Mouse (Mus musculus) kidney, embryonic 14.5 days (tissue): ENCODE measurements around the gene Mvb12a. TPM values are rescaled to one million over a fixed set of nuclear protein-coding genes. Genes with fewer than 3 reads are reported as not detected.
A peak's percentile ranks its signal among the peaks of the same experiment; 100 is the strongest.

Source experiments
- ATAC-seq: fragments of 200-750 bp; cut with Nextera tagmentation; 2 replicates; pipeline ENCODE4 v1.8.0; 2017; ENCODE audit warnings: moderate number of reproducible peaks, mild to moderate bottlenecking, moderate TSS enrichment, moderate library complexity; ENCODE audit not compliant: low FRiP score, low TSS enrichment
- H3K27ac ChIP-seq: fragments of 300-500 bp; sonication (generic); 2 replicates; pipeline ENCODE4 v1.5.1; 2014; ENCODE audit warnings: low read depth, mild to moderate bottlenecking, low read length, moderate library complexity, mixed read lengths
- H3K27me3 ChIP-seq: fragments of 300-500 bp; sonication (generic); 2 replicates; pipeline ENCODE4 v1.6.1; 2014; ENCODE audit warnings: mild to moderate bottlenecking, low read length; ENCODE audit not compliant: control insufficient read depth, insufficient read depth
- H3K36me3 ChIP-seq: fragments of 300-500 bp; sonication (generic); 2 replicates; pipeline ENCODE4 v1.6.1; 2014; ENCODE audit warnings: low read length, mixed read lengths; ENCODE audit not compliant: control insufficient read depth, insufficient read depth
- H3K4me1 ChIP-seq: fragments of 300-500 bp; sonication (generic); 2 replicates; pipeline ENCODE4 v1.6.1; 2014; ENCODE audit warnings: low read length, mixed read lengths; ENCODE audit not compliant: control insufficient read depth, insufficient read depth
- H3K4me2 ChIP-seq: fragments of 300-500 bp; sonication (generic); replicated peaks from 2 replicates; pipeline ENCODE4 v1.6.1; 2014; ENCODE audit warnings: low read depth, mild to moderate bottlenecking, low read length
- H3K4me3 ChIP-seq: fragments of 300-500 bp; sonication (generic); 2 replicates; pipeline ENCODE4 v1.5.1; 2014; ENCODE audit warnings: mild to moderate bottlenecking, low read length
- H3K9ac ChIP-seq: fragments of 300-500 bp; sonication (generic); 2 replicates; pipeline ENCODE4 v1.6.1; 2014; ENCODE audit warnings: low read depth, mild to moderate bottlenecking, low read length, moderate library complexity
- H3K9me3 ChIP-seq: fragments of 300-500 bp; sonication (generic); 2 replicates; pipeline ENCODE4 v1.6.1; 2016; ENCODE audit warnings: low read length; ENCODE audit not compliant: control insufficient read depth
- WGBS: fragments of 180-500 bp; shearing (Covaris S2); extraction: QIAGEN DNeasy Blood & Tissue Kit; methylation state at CpG from one replicate; pipeline ENCODE4 v1.1.7; 2014; 5-methylcytosine and 5-hydroxymethylcytosine counted together
- polyA plus RNA-seq: library from polyadenylated mRNA; unstranded; fragments of >200 nt; fragmentation: Nextera tagmentation; extraction: Ambion mirVana; gene quantifications from 2 replicates; pipeline ENCODE4 v1.2.1, GENCODE M21; 2014

Gene Mvb12a
- polyA plus RNA-seq, 1 experiment from 2014 or later: 98.7 TPM

- Histone ChIP-seq H3K4me2 (no peak overlapping the region), H3K27me3 (peaks cover 42% of the 10 kb centered on the region), H3K9me3 (peaks cover 8% of the 10 kb centered on the region), H3K27ac (no peak overlapping the region), H3K4me1 (peaks cover 20% of the 10 kb centered on the region; the same call in 1 of the 2 replicates), H3K4me3 (no peak overlapping the region), H3K9ac (no peak overlapping the region), H3K36me3 (no peaks in the 10 kb centered on the region)
- ATAC-seq: no peak
- WGBS: 92% methylated on average over 4 of the region's 4 CpGs
Observed at GRCm38 (mm10) chr8:71563992-71564391, 21.3 kb downstream of the Mvb12a start.

- no peak for ATAC-seq
- no peaks in the 10 kb centered on the region for H3K36me3 ChIP-seq
- H3K4me1 ChIP-seq: peaks cover 28% of the 10 kb centered on the region; the same call in 1 of the 2 replicates
- H3K27me3 ChIP-seq: peaks cover 18% of the 10 kb centered on the region
- no peak within 1 kb of the TSS for H3K4me2 ChIP-seq
- peaks cover 8% of the 10 kb centered on the region for H3K9me3 ChIP-seq
- H3K9ac ChIP-seq: no peak within 1 kb of the TSS
- WGBS: 52% methylated on average over 3 of the region's 3 CpGs
- no peak within 1 kb of the TSS for H3K4me3 ChIP-seq
- H3K27ac ChIP-seq: no peak within 1 kb of the TSS
Observed at GRCm38 (mm10) chr8:71566501-71566900, 23.8 kb downstream of the Mvb12a start, which contains the start of gene Nxnl1. Nxnl1 (minus strand) TSS chr8:71566601.

GRCm38 (mm10) chr8:71567587-71567986 lies 24.9 kb downstream of the Mvb12a start:
- peaks cover 9% of the 10 kb centered on the region for H3K27me3 ChIP-seq
- no peak overlapping the region for H3K9ac ChIP-seq
- H3K4me1 ChIP-seq: peaks cover 27% of the 10 kb centered on the region; the same call in 1 of the 2 replicates
- peaks cover 8% of the 10 kb centered on the region for H3K9me3 ChIP-seq
- WGBS: 76% methylated on average over 7 of the region's 7 CpGs
- H3K4me2 ChIP-seq: no peak overlapping the region
- no peak for ATAC-seq
- no peak overlapping the region for H3K27ac ChIP-seq
- H3K4me3 ChIP-seq: no peak overlapping the region
- H3K36me3 ChIP-seq: no peaks in the 10 kb centered on the region

GRCm38 (mm10) chr8:71568387-71568937 lies 25.7 kb downstream of the Mvb12a start, which contains the start of gene Slc27a1:
Slc27a1 (plus strand) TSS chr8:71568882.
- peaks cover 8% of the 10 kb centered on the region for H3K9me3 ChIP-seq
- ATAC-seq: peak; percentile 16
- no peaks in the 10 kb centered on the region; the same call in 1 of the 2 replicates for H3K27me3 ChIP-seq
- H3K27ac ChIP-seq: peak within 1 kb of the TSS; percentile 88
- 7% methylated on average over 13 of the region's 13 CpGs for WGBS
- H3K4me1 ChIP-seq: peaks cover 21% of the 10 kb centered on the region; the same call in 1 of the 2 replicates
- peak within 1 kb of the TSS; percentile 67 for H3K4me3 ChIP-seq
- H3K4me2 ChIP-seq: peak within 1 kb of the TSS; percentile 87
- H3K9ac ChIP-seq: peak within 1 kb of the TSS; percentile 50; the same call in 1 of the 2 replicates
- H3K36me3 ChIP-seq: no peaks in the 10 kb centered on the region

- Histone ChIP-seq H3K9ac (peak overlapping the region; percentile 50; the same call in 1 of the 2 replicates), H3K27me3 (no peaks in the 10 kb centered on the region), H3K4me2 (peak overlapping the region; percentile 87), H3K36me3 (no peaks in the 10 kb centered on the region), H3K4me1 (peaks cover 21% of the 10 kb centered on the region; the same call in 1 of the 2 replicates), H3K27ac (peak overlapping the region; percentile 88), H3K9me3 (peaks cover 7% of the 10 kb centered on the region), H3K4me3 (peak overlapping the region; percentile 67)
- ATAC-seq: no peak
- WGBS: 29% methylated on average over 6 of the region's 6 CpGs
Observed at GRCm38 (mm10) chr8:71568941-71569340, 26.2 kb downstream of the Mvb12a start.

GRCm38 (mm10) chr8:71569366-71570290 lies 26.9 kb downstream of the Mvb12a start:
- under 1% methylated on average over 51 of the region's 51 CpGs for WGBS
- peak; percentile 78 for ATAC-seq

GRCm38 (mm10) chr8:71570291-71570954 lies 27.7 kb downstream of the Mvb12a start:
- peak overlapping the region; percentile 88 for H3K27ac ChIP-seq
- WGBS: under 1% methylated on average over 41 of the region's 41 CpGs
- peak; percentile 89 for ATAC-seq

More at GRCm38 (mm10) chr8:71569366-71570290, 26.9 kb downstream of the Mvb12a start:
- H3K4me3 ChIP-seq: peak overlapping the region; percentile 67
- H3K9ac ChIP-seq: peak overlapping the region; percentile 50; the same call in 1 of the 2 replicates
- H3K27ac ChIP-seq: peak overlapping the region; percentile 88
- no peaks in the 10 kb centered on the region for H3K36me3 ChIP-seq
- H3K9me3 ChIP-seq: peaks cover under 1% of the 10 kb centered on the region; the same call in 1 of the 2 replicates
- peak overlapping the region; percentile 87 for H3K4me2 ChIP-seq
- H3K27me3 ChIP-seq: no peaks in the 10 kb centered on the region
- H3K4me1 ChIP-seq: peaks cover 21% of the 10 kb centered on the region; the same call in 1 of the 2 replicates

GRCm38 (mm10) chr8:71572077-71572476 lies 29.4 kb downstream of the Mvb12a start:
- Histone ChIP-seq H3K36me3 (no peaks in the 10 kb centered on the region), H3K9ac (no peak overlapping the region), H3K27ac (no peak overlapping the region), H3K4me1 (peaks cover 21% of the 10 kb centered on the region; the same call in 1 of the 2 replicates), H3K4me3 (no peak overlapping the region), H3K9me3 (no peaks in the 10 kb centered on the region), H3K4me2 (no peak overlapping the region), H3K27me3 (no peaks in the 10 kb centered on the region)
- 90% methylated on average over 2 of the region's 2 CpGs for WGBS
- ATAC-seq: no peak

More at GRCm38 (mm10) chr8:71570291-71570954, 27.7 kb downstream of the Mvb12a start:
- Histone ChIP-seq H3K4me3 (peak overlapping the region; percentile 67), H3K4me2 (peak overlapping the region; percentile 87), H3K9ac (peak overlapping the region; percentile 72), H3K9me3 (no peaks in the 10 kb centered on the region), H3K4me1 (peaks cover 21% of the 10 kb centered on the region; the same call in 1 of the 2 replicates), H3K27me3 (no peaks in the 10 kb centered on the region), H3K36me3 (no peaks in the 10 kb centered on the region)
